Mouse (Mus musculus) lung, embryonic 15.5 days (tissue): Measurements from ENCODE around the gene Pde6d. TPM values are rescaled to one million over a fixed set of nuclear protein-coding genes. Genes with fewer than 3 reads are reported as not detected.

Experiments
- ATAC-seq: fragments of 200-750 bp; cut with Nextera tagmentation; 2 replicates; pipeline ENCODE4 v1.8.0; 2017; ENCODE audit warnings: moderate number of reproducible peaks, borderline replicate concordance; ENCODE audit not compliant: low FRiP score, low TSS enrichment; ENCODE audit errors: extremely low read depth
- H3K27ac ChIP-seq: fragments of 300-500 bp; sonication (generic); 2 replicates; pipeline ENCODE4 v1.5.1; 2015; ENCODE audit warnings: moderate library complexity, mild to moderate bottlenecking, inconsistent platforms
- H3K27me3 ChIP-seq: fragments of 300-500 bp; sonication (generic); 2 replicates; pipeline ENCODE4 v1.6.1; 2015; ENCODE audit warnings: inconsistent platforms
- H3K36me3 ChIP-seq: fragments of 300-500 bp; sonication (generic); 2 replicates; pipeline ENCODE4 v1.6.1; 2015; ENCODE audit warnings: inconsistent platforms
- H3K4me1 ChIP-seq: fragments of 300-500 bp; sonication (generic); 2 replicates; pipeline ENCODE4 v1.6.1; 2015; ENCODE audit warnings: inconsistent platforms
- H3K4me2 ChIP-seq: fragments of 300-500 bp; sonication (generic); 2 replicates; pipeline ENCODE4 v1.6.1; 2015; ENCODE audit warnings: inconsistent platforms, mild to moderate bottlenecking, moderate library complexity
- H3K4me3 ChIP-seq: fragments of 300-500 bp; sonication (generic); 2 replicates; pipeline ENCODE4 v1.5.1; 2015; ENCODE audit warnings: mild to moderate bottlenecking, inconsistent platforms
- H3K9ac ChIP-seq: fragments of 300-500 bp; sonication (generic); 2 replicates; pipeline ENCODE4 v1.6.1; 2015; ENCODE audit warnings: inconsistent platforms
- H3K9me3 ChIP-seq: fragments of 300-500 bp; sonication (generic); 2 replicates; pipeline ENCODE4 v1.6.1; 2016; ENCODE audit warnings: inconsistent platforms
- WGBS: fragments of 180-500 bp; shearing (Covaris S2); methylation state at CpG from one replicate; pipeline ENCODE4 v1.1.7; 2015; 5-methylcytosine and 5-hydroxymethylcytosine counted together
- polyA plus RNA-seq: library from polyadenylated mRNA; unstranded; fragments of >200 nt; fragmentation: Nextera tagmentation; extraction: Ambion mirVana; gene quantifications from 2 replicates; pipeline ENCODE4 v1.2.1, GENCODE M21; 2015

The Pde6d gene
- polyA plus RNA-seq, result 64.0 and 64.4 TPM in 2 replicates

GRCm38 (mm10) chr1:86582451-86583096 is at the start of gene Pde6d, which contains the start of gene Cops7b:
TSS of gene Pde6d (minus strand) at chr1:86582629.
TSS of gene Cops7b (plus strand) at chr1:86582904.
- Histone ChIP-seq H3K36me3 (no peaks in the 10 kb centered on the region), H3K27me3 (no peaks in the 10 kb centered on the region), H3K4me1 (peaks cover 19% of the 10 kb centered on the region), H3K9me3 (no peaks in the 10 kb centered on the region), H3K4me3 (peak within 1 kb of the TSS; percentile 86), H3K4me2 (peak within 1 kb of the TSS; percentile 81), H3K27ac (peak within 1 kb of the TSS; percentile 65), H3K9ac (peak within 1 kb of the TSS; percentile 91)
- peak; percentile 97 for ATAC-seq
- WGBS, result under 1% methylated on average over 26 of the region's 26 CpGs

DNA sequence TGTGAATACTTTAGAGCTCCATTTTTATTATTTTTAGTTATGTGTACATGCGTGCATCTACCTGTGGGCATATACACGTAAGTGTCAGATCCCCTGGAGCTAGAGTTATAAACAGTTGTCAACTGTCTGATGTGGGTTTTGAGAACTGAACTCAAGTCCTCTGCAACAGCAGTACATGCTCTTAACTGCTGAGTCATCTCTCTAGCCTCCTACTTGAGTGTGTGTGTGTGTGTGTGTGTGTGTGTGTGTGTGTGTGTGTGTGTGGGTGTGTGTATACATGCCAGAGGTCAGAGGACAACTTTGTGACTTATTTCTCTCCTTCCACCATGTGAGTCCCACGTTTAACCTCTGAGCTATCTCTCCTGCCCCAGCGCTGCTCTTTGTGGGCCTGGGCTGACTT is 48.1 kb upstream of the Pde6d start:
- Histone ChIP-seq H3K4me2 (no peak overlapping the region), H3K36me3 (no peaks in the 10 kb centered on the region), H3K4me3 (no peak overlapping the region), H3K27ac (no peak overlapping the region), H3K27me3 (no peaks in the 10 kb centered on the region), H3K9ac (no peak overlapping the region), H3K4me1 (no peaks in the 10 kb centered on the region), H3K9me3 (no peaks in the 10 kb centered on the region)
- WGBS, result 69% methylated on average over 4 of the region's 4 CpGs
- ATAC-seq, result no peak

DNA sequence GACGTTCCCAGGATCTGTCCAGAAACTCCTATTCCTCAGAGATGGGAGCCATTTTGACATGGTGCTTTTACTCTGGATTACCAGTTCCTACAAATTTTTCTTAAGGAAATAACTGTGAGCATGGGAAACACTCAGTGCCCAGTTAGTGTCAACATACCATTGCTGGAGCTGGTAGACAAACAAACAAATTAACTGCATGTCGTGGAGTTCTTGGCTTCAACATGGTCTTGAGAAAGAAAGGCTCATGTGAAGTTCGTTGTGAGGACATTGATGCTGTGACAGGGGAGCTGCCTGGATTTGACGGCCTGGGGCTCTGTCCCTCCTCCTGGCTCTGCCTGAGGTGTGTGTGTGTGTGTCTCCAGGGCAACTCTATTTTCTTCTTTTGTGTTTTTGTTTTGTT is 47.5 kb upstream of the Pde6d start:
- Histone ChIP-seq H3K9ac (no peak overlapping the region), H3K4me1 (no peaks in the 10 kb centered on the region), H3K36me3 (no peaks in the 10 kb centered on the region), H3K9me3 (no peaks in the 10 kb centered on the region), H3K4me3 (no peak overlapping the region), H3K27ac (no peak overlapping the region), H3K4me2 (no peak overlapping the region), H3K27me3 (no peaks in the 10 kb centered on the region)
- ATAC-seq, result no peak
- 36% methylated on average over 4 of the region's 4 CpGs for WGBS

DNA sequence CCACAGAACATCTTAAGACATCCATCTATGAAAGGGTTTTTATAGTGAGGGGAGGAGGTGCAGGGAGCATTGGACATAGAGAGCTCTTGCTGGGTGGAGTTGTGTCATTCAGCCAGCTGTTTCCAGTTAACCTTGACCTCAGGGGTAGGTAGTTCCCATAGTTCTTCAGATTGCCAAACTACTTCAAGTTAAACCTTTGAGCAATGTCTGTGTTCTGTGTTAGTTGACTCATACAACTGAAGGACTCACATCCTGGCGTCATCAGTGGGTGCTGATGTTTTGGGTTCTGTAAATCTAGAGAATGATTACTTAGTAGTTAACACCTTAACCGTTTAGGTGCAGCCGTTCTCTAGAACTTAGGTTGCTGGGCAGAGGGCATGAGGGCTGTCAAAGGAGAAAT is 45.8 kb upstream of the Pde6d start:
- H3K4me3 ChIP-seq, result no peak overlapping the region
- ATAC-seq, result no peak
- H3K9me3 ChIP-seq, result no peaks in the 10 kb centered on the region
- no peak overlapping the region for H3K27ac ChIP-seq
- 56% methylated on average over 3 of the region's 3 CpGs for WGBS
- H3K4me2 ChIP-seq, result no peak overlapping the region
- H3K4me1 ChIP-seq, result no peaks in the 10 kb centered on the region
- H3K36me3 ChIP-seq, result no peaks in the 10 kb centered on the region
- H3K27me3 ChIP-seq, result no peaks in the 10 kb centered on the region
- no peak overlapping the region for H3K9ac ChIP-seq

GRCm38 (mm10) chr1:86623001-86624000 is 40.9 kb upstream of the Pde6d start:
- 40% methylated on average over 16 of the region's 16 CpGs for WGBS
- no peak for ATAC-seq
- Histone ChIP-seq H3K27me3 (no peaks in the 10 kb centered on the region), H3K4me2 (no peak overlapping the region), H3K36me3 (no peaks in the 10 kb centered on the region), H3K4me3 (no peak overlapping the region), H3K9me3 (no peaks in the 10 kb centered on the region), H3K9ac (no peak overlapping the region), H3K4me1 (no peaks in the 10 kb centered on the region), H3K27ac (no peak overlapping the region)

GRCm38 (mm10) chr1:86622296-86622695 is 39.9 kb upstream of the Pde6d start:
- 63% methylated on average over 2 of the region's 2 CpGs for WGBS
- Histone ChIP-seq H3K4me1 (no peaks in the 10 kb centered on the region), H3K27ac (no peak overlapping the region), H3K27me3 (no peaks in the 10 kb centered on the region), H3K36me3 (no peaks in the 10 kb centered on the region), H3K4me2 (no peak overlapping the region), H3K4me3 (no peak overlapping the region), H3K9me3 (no peaks in the 10 kb centered on the region), H3K9ac (no peak overlapping the region)
- ATAC-seq, result no peak

DNA sequence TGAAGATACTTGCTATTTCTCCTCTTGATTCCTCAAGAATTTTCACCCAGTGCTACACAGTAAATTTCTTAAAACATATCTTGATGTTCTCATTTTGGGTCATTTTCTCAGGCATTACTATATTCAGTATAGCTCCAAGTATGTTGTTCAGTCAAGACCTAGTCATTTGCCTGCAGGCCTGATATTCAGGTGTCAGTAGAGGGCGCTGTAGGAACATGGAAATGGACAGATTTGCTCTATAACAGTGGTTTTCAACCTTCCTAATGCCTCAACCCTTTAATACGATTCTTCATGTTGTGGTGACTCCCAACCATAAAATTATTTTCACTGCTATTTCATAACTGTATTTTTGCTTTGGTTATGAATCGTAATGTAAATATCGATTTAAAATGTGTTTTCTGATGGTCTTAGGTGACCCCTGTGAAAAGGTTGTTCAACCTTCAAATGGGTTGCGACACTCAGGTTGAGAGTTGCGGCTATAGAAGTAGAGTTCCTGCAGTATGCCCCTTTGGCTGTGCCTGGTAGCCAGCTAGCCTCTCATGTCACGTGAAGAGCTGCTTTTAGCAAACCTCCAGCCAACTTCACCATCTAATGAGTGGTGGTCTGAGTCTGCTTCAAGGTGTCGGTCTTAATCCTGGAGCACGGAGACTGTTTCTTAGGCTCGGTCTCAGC is 36.2 kb upstream of the Pde6d start:
- Histone ChIP-seq H3K9ac (no peak overlapping the region), H3K27ac (no peak overlapping the region), H3K4me1 (no peaks in the 10 kb centered on the region), H3K9me3 (no peaks in the 10 kb centered on the region), H3K36me3 (no peaks in the 10 kb centered on the region), H3K4me3 (no peak overlapping the region), H3K27me3 (no peaks in the 10 kb centered on the region), H3K4me2 (no peak overlapping the region)
- WGBS, result 56% methylated on average over 10 of the region's 10 CpGs
- ATAC-seq, result no peak

- no peaks in the 10 kb centered on the region for H3K27me3 ChIP-seq
- H3K9me3 ChIP-seq, result no peaks in the 10 kb centered on the region
- H3K9ac ChIP-seq, result no peak overlapping the region
- no peak for ATAC-seq
- no peak overlapping the region for H3K4me3 ChIP-seq
- no peak overlapping the region for H3K4me2 ChIP-seq
- H3K27ac ChIP-seq, result no peak overlapping the region
- H3K4me1 ChIP-seq, result no peaks in the 10 kb centered on the region
- no peaks in the 10 kb centered on the region for H3K36me3 ChIP-seq
Observed at GRCm38 (mm10) chr1:86614269-86614668, 31.8 kb upstream of the Pde6d start.

DNA sequence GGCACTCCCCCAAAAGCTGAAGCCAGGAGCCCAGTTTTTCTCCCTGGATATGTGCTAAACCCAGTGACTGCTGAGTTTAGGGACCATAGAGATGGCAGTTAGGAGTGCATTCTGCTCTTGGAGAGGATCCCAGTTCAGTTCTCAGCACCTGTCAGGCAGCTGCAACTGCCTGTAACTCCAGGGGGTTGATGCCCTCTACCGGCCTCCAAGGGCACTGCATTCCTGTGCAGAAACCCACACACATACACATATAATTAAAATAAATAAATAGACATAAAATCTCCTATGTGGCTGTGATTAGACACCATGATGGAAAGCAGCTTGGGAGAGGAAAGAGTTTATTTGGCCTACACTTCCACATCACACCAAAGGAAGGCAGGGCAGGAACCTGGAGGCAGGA is 29.7 kb upstream of the Pde6d start:
- WGBS, result 66% methylated on average over 1 of the region's 1 CpGs
- ATAC-seq, result no peak

DNA sequence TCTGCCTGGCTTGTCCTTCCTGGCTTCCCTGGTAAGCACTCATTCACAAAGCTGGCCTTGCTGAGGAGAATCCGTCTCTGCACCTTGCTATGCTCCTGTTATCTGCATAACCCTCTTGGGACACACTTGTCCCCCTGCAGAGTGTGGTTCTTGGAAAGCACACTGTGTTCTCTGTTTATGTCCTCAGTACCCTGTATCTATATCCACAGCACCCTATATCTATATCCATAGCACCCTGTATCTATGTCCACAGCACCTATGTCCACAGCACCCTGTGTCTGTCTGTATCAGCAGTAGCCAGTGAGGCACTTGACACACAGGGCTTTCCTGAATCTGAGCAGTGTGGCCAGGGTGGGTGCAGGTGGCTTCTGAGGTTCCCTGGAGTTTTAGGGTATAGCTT is 28.5 kb upstream of the Pde6d start:
- Histone ChIP-seq H3K9me3 (no peaks in the 10 kb centered on the region), H3K27ac (no peak overlapping the region), H3K4me3 (no peak overlapping the region), H3K4me2 (no peak overlapping the region), H3K9ac (no peak overlapping the region), H3K36me3 (peaks cover 7% of the 10 kb centered on the region), H3K4me1 (no peaks in the 10 kb centered on the region), H3K27me3 (no peaks in the 10 kb centered on the region)
- no peak for ATAC-seq
- WGBS, result 69% methylated on average over 1 of the region's 1 CpGs

More for the DNA sequence above, 29.7 kb upstream of the Pde6d start:
- Histone ChIP-seq H3K36me3 (peaks cover 7% of the 10 kb centered on the region), H3K27me3 (no peaks in the 10 kb centered on the region), H3K4me3 (no peak overlapping the region), H3K9me3 (no peaks in the 10 kb centered on the region), H3K4me2 (no peak overlapping the region), H3K27ac (no peak overlapping the region), H3K9ac (no peak overlapping the region), H3K4me1 (no peaks in the 10 kb centered on the region)

GRCm38 (mm10) chr1:86600117-86600516 is 17.7 kb upstream of the Pde6d start:
- 82% methylated on average over 2 of the region's 2 CpGs for WGBS
- no peak overlapping the region for H3K4me3 ChIP-seq

GRCm38 (mm10) chr1:86598516-86598915 is 16.1 kb upstream of the Pde6d start:
- H3K27ac ChIP-seq, result no peak overlapping the region
- ATAC-seq, result no peak
- H3K9me3 ChIP-seq, result no peaks in the 10 kb centered on the region
- H3K27me3 ChIP-seq, result no peaks in the 10 kb centered on the region
- H3K4me1 ChIP-seq, result no peaks in the 10 kb centered on the region
- H3K4me2 ChIP-seq, result no peak overlapping the region
- H3K36me3 ChIP-seq, result peaks cover 67% of the 10 kb centered on the region
- H3K9ac ChIP-seq, result no peak overlapping the region
- H3K4me3 ChIP-seq, result no peak overlapping the region
- WGBS, result 63% methylated on average over 3 of the region's 3 CpGs

More at GRCm38 (mm10) chr1:86600117-86600516, 17.7 kb upstream of the Pde6d start:
- peaks cover 76% of the 10 kb centered on the region for H3K36me3 ChIP-seq
- H3K27ac ChIP-seq, result no peak overlapping the region
- no peaks in the 10 kb centered on the region for H3K27me3 ChIP-seq
- no peak overlapping the region for H3K4me2 ChIP-seq
- ATAC-seq, result no peak
- no peaks in the 10 kb centered on the region for H3K4me1 ChIP-seq
- H3K9ac ChIP-seq, result no peak overlapping the region
- H3K9me3 ChIP-seq, result no peaks in the 10 kb centered on the region
